Mouse (Mus musculus): ENCODE results near the gene Zfp955b. TPM values are rescaled to one million over a fixed set of nuclear protein-coding genes. Genes with fewer than 3 reads are reported as not detected.
"Not testable (repeated sequence)": the region's sequence is repeated elsewhere in the genome, so short reads cannot be mapped to it uniquely, and the experiment has no call there.

The Zfp955b gene
- 10 to 100 TPM; 32.8 to 38.8 TPM for total RNA-seq (2021)
- long read RNA-seq, experiment 1, full-length matches to known transcripts: 2 of 6 reads
- long read RNA-seq, experiment 1, partial matches to known transcripts: 0 of 6 reads
- long read RNA-seq, experiment 1, other reads (novel, unspliced or antisense): 4 of 6 reads
- long read RNA-seq, experiment 2, full-length matches to known transcripts: 14 of 25 reads
- long read RNA-seq, experiment 2, partial matches to known transcripts: 0 of 25 reads
- long read RNA-seq, experiment 2, other reads (novel, unspliced or antisense): 11 of 25 reads

GRCm38 (mm10) chr17:33289039-33289875, at the start of gene Zfp955b:
Zfp955b (plus strand) TSS chr17:33289544.
- not testable (repeated sequence) for DNase-seq (ENCODE audit: low spot score in 2 of 2); H3K27ac ChIP-seq
- 0 out of 2 replicates have a peak within 1 kb of the TSS, but pooled peaks have one; percentile 23 for H3K4me3 ChIP-seq

- DNase-seq (ENCODE audit: low spot score in 2 of 2): not testable (repeated sequence)
- H3K4me3 ChIP-seq: peak within 1 kb of the TSS; percentile 45
These were observed 34.6 kb upstream of the Zfp955b start, which contains the start of gene Zfp955a for GRCm38 (mm10) chr17:33254530-33255318. Zfp955a (minus strand) TSS chr17:33255145.

GRCm38 (mm10) chr17:33255319-33255657, 34.1 kb upstream of the Zfp955b start:
- not testable (repeated sequence) for H3K4me3 ChIP-seq; H3K27ac ChIP-seq; DNase-seq (ENCODE audit: low spot score in 2 of 2)

More at GRCm38 (mm10) chr17:33254530-33255318, 34.6 kb upstream of the Zfp955b start, which contains the start of gene Zfp955a:
- not testable (repeated sequence) for H3K27ac ChIP-seq

- no peak for DNase-seq (ENCODE audit: low spot score in 2 of 2)
- TF ChIP-seq CTCF (conservative IDR thresholded peaks at IDR 0.05): no peak
- H3K27ac ChIP-seq: no peak within 1 kb of the TSS
- no peak within 1 kb of the TSS for H3K4me3 ChIP-seq
These were observed 25.0 kb upstream of the Zfp955b start, which contains the start of gene Olfr63 for GRCm38 (mm10) chr17:33264376-33264775. Olfr63 (plus strand) TSS chr17:33264676.

GRCm38 (mm10) chr17:33268907-33269306, 20.4 kb upstream of the Zfp955b start:
- Histone ChIP-seq H3K27ac (no peak overlapping the region), H3K4me3 (no peak overlapping the region)
- DNase-seq (ENCODE audit: low spot score in 2 of 2): no peak
- no peak for TF ChIP-seq CTCF (conservative IDR thresholded peaks at IDR 0.05)

- H3K4me3 ChIP-seq: 0 out of 2 replicates have a peak overlapping the region, but pooled peaks have one; percentile 23
- H3K27ac ChIP-seq; DNase-seq (ENCODE audit: low spot score in 2 of 2): not testable (repeated sequence)
These were observed 469 bp downstream of the Zfp955b start for GRCm38 (mm10) chr17:33289876-33290149.

GRCm38 (mm10) chr17:33352981-33353380, 63.6 kb downstream of the Zfp955b start:
- no peak for TF ChIP-seq CTCF (conservative IDR thresholded peaks at IDR 0.05)
- H3K4me3 ChIP-seq: no peak overlapping the region
- no peak overlapping the region for H3K27ac ChIP-seq
- DNase-seq (ENCODE audit: low spot score in 2 of 2): no peak

Other genes starting within 250 kb of the Zfp955b start
- not detected for gene 4921501E09Rik, start 221.5 kb upstream of the Zfp955b start, total RNA-seq (2021)
- 10 to 100 TPM; 17.3 to 21.8 TPM for gene Zfp563, start 200.2 kb upstream of the Zfp955b start, total RNA-seq (2021)
- 1 to 10 TPM; 3.2 to 3.4 TPM for gene Morc2b, start 149.9 kb upstream of the Zfp955b start, total RNA-seq (2021)
- not detected for gene Olfr55, start 121.1 kb upstream of the Zfp955b start, total RNA-seq (2021)
- not detected for gene Olfr239, start 98.2 kb upstream of the Zfp955b start, total RNA-seq (2021)
- gene Olfr1564, start 67.9 kb upstream of the Zfp955b start, total RNA-seq (2021): 1 to 10 TPM in 1 of 2 experiments, under 1 TPM in 1; 0.59 to 1.4 TPM
- gene Zfp955a, start 34.4 kb upstream of the Zfp955b start, total RNA-seq (2021): 10 to 100 TPM; 12.4 to 14.5 TPM
- gene Olfr63, start 24.9 kb upstream of the Zfp955b start, total RNA-seq (2021): not detected
- gene Zfp81, start 69.3 kb downstream of the Zfp955b start, total RNA-seq (2021): 10 to 100 TPM; 22.2 to 22.3 TPM
- 10 to 100 TPM; 10.3 to 17.7 TPM for gene Zfp101, start 105.1 kb downstream of the Zfp955b start, total RNA-seq (2021)
- gene Actl9, start 143.4 kb downstream of the Zfp955b start, total RNA-seq (2021): under 1 TPM in 1 of 2 experiments, not detected in 1; 0.42 TPM
- 10 to 100 TPM; 34.3 to 35.4 TPM for gene Adamts10, start 234.7 kb downstream of the Zfp955b start, total RNA-seq (2021)

Data from layer of hippocampus, adult 2 months (tissue).